Mouse (Mus musculus): ENCODE data around the gene Erf.

Erf gene

GRCm38 (mm10) chr7:25279861-25280791, 29.6 kb upstream of the Erf start:
- DNase-seq: peak; percentile 54 to 60

GRCm38 (mm10) chr7:25279076-25279860, 28.7 kb upstream of the Erf start:
- DNase-seq: peak; percentile 94 to 96

- DNase-seq: peak; percentile 87 to 88
Measured at GRCm38 (mm10) chr7:25278341-25279075, 27.9 kb upstream of the Erf start.

- DNase-seq: no peak
Measured at GRCm38 (mm10) chr7:25277998-25278340, 27.4 kb upstream of the Erf start.

GRCm38 (mm10) chr7:25277405-25277804, 26.8 kb upstream of the Erf start:
- DNase-seq: no peak

- DNase-seq: no peak
Measured at GRCm38 (mm10) chr7:25275555-25276298, 25.2 kb upstream of the Erf start.

- no peak for DNase-seq
Measured at GRCm38 (mm10) chr7:25274996-25275395, 24.4 kb upstream of the Erf start.

GRCm38 (mm10) chr7:25274571-25274970, 24.0 kb upstream of the Erf start:
- DNase-seq: no peak

GRCm38 (mm10) chr7:25273259-25274241, 23.0 kb upstream of the Erf start:
- DNase-seq: peak in 1 of 2 experiments; percentile 47

GRCm38 (mm10) chr7:25272445-25273258, 22.1 kb upstream of the Erf start:
- DNase-seq: peak in 1 of 2 experiments; percentile 20

- peak in 1 of 2 experiments; percentile 19 for DNase-seq
Measured at GRCm38 (mm10) chr7:25271651-25272444, 21.3 kb upstream of the Erf start.

- DNase-seq: peak in 1 of 2 experiments; percentile 26
Measured at GRCm38 (mm10) chr7:25270652-25271633, 20.4 kb upstream of the Erf start.

- no peak for DNase-seq
Measured at GRCm38 (mm10) chr7:25269545-25270271, 19.1 kb upstream of the Erf start.

GRCm38 (mm10) chr7:25269029-25269428, 18.5 kb upstream of the Erf start:
- DNase-seq: peak in 1 of 2 experiments; percentile 23

- DNase-seq: no peak
Measured at GRCm38 (mm10) chr7:25268588-25268987, 18.0 kb upstream of the Erf start.

GRCm38 (mm10) chr7:25267751-25268463, 17.3 kb upstream of the Erf start:
- DNase-seq: peak; percentile 99 to 100

Measured in cerebellum, postnatal 14 days (tissue).